Mouse (Mus musculus): Measurements from ENCODE around the gene Lmntd1. TPM values are rescaled to one million over a fixed set of nuclear protein-coding genes. Genes with fewer than 3 reads are reported as not detected.
"Not testable (repeated sequence)": the region's sequence is repeated elsewhere in the genome, so short reads cannot be mapped to it uniquely, and the experiment has no call there.

Lmntd1 gene
- polyA plus RNA-seq, 1 experiment: 1.2 TPM

DNA sequence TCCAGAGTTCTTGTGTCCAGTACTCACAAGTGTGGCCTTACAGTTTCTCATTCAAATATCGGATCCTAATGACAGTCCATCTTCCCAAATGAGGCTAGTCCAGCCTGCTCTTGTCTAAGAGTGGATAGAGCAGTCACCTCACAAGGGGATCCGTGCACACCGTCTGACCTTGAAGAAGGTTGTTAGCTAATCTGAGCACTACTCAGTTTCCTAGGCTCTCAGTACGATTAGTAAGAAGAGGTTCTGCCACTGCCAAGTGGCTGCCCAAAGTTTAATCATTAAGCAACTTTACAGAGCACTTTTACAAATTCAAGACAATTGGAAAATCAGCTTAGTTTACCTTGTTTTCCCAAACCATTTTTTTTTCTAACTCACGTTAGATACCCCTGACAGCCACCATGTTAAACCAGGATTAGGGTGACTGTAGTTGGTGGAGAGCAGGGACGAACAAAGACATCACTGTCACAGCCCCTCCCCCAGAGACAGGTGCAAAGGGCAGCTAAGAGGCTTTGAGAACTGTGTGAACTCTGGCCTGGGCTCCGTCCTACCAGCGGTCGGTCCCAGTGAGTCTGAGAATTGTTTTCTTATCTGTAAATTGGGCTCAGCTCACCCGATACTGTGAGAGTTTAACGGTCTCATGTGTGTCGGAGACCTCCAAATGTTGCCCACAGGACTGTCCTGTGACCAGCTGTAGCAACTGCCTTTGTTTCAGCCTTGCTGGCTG is 275.4 kb downstream of the Lmntd1 start:
- no peak overlapping the region for H3K27ac ChIP-seq (ENCODE audit: insufficient read depth, low read length)
- H3K4me3 ChIP-seq (ENCODE audit: insufficient read depth, low read length): no peak overlapping the region
- peaks cover 4% of the 10 kb centered on the region; the same call in 1 of the 2 replicates for H3K4me1 ChIP-seq (ENCODE audit: control insufficient read depth, insufficient read depth, low read length)
- TF ChIP-seq POLR2A (IDR thresholded peaks at IDR 0.05; ENCODE audit: low read depth, low read length): no peak
- TF ChIP-seq CTCF (IDR thresholded peaks at IDR 0.05; ENCODE audit: borderline replicate concordance, insufficient read depth, low read length): no peak

DNA sequence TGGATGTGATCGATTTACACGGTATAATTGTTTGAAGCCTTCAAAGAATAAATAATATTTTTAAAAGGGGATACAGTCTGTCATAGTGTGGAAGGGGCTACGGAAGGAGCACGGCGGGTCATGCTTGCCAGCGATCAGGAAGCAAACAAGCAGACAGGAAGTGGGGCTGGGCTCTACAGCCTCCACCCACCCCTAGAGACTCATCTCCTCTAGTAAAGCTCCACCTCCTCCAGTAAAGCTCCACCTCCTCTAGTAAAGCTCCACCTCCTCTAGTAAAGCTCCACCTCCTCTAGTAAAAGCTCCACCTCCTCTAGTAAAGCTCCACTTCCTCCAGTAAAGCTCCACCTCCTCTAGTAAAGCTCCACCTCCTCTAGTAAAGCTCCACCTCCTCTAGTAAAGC is 276.6 kb downstream of the Lmntd1 start:
- H3K27ac ChIP-seq (ENCODE audit: insufficient read depth, low read length); H3K4me3 ChIP-seq (ENCODE audit: insufficient read depth, low read length); H3K4me1 ChIP-seq (ENCODE audit: control insufficient read depth, insufficient read depth, low read length): not testable (repeated sequence)

DNA sequence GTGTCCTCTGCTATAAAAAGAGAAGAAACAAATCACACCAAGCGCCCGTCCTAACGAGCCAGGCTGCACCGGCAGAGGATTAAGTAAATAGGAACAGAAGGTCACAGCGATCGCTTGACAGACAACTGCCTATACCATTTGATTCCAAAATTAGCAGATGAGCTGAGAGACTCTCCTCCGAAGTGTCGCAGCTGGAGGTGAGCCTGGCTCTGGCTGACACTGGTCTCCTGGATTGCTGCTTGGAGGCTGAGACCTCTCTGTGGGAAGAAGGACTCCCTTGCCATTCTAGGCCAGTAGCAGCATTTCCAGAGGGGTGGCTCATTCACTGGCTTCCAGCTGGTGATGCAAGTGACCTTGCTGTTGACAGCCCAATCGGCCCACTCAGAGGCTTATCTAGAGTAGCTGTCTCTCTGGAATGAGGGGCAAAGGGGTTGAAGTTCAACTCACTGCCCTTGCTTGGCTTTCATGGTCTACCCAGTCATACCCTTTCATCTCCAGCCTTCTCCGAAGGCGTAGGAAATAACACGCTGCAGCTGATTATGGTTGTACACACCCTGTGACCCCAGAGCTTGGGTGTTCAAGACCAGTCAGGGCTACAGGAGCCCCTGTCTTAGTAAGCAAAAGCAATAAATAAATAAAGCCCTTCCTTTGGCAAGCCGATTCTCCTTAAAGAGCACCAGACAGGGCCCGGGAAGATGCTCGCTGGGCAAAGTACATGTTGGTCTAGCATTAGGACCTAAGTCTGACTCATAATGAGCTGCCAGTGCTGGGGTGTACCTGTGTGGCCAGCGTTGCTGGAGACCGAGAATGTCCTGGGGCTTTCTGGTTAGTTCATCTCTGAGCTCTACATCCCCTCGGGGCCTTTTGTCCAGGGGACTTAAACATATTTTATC is 278.0 kb downstream of the Lmntd1 start:
- H3K4me3 ChIP-seq (ENCODE audit: insufficient read depth, low read length): no peak overlapping the region
- TF ChIP-seq CTCF (IDR thresholded peaks at IDR 0.05; ENCODE audit: borderline replicate concordance, insufficient read depth, low read length) (no peak), POLR2A (IDR thresholded peaks at IDR 0.05; ENCODE audit: low read depth, low read length) (no peak)
- no peak overlapping the region for H3K27ac ChIP-seq (ENCODE audit: insufficient read depth, low read length)
- H3K4me1 ChIP-seq (ENCODE audit: control insufficient read depth, insufficient read depth, low read length): peaks cover 4% of the 10 kb centered on the region; the same call in 1 of the 2 replicates

DNA sequence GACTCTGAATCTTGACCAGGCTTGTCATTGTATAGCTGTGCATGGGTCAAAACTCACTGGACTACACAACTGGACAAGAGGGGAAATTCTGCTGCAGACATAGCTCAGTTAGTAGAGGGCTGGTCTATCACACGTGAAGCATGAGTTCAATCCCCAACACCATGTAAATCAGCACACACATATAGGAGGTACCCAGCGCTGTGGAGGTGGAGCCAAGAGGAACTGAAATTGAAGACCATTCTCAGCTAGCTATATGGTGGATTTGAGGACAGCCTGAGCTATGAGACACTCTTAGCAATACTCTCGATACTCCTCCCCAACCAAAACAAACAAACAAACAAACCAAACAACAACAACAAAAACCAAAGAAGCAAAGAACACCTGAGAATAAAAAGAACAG is 279.9 kb downstream of the Lmntd1 start:
- no peak overlapping the region for H3K27ac ChIP-seq (ENCODE audit: insufficient read depth, low read length)
- peaks cover under 1% of the 10 kb centered on the region; the same call in 1 of the 2 replicates for H3K4me1 ChIP-seq (ENCODE audit: control insufficient read depth, insufficient read depth, low read length)
- H3K4me3 ChIP-seq (ENCODE audit: insufficient read depth, low read length): no peak overlapping the region
- TF ChIP-seq POLR2A (IDR thresholded peaks at IDR 0.05; ENCODE audit: low read depth, low read length): no peak
- TF ChIP-seq CTCF (IDR thresholded peaks at IDR 0.05; ENCODE audit: borderline replicate concordance, insufficient read depth, low read length): no peak

DNA sequence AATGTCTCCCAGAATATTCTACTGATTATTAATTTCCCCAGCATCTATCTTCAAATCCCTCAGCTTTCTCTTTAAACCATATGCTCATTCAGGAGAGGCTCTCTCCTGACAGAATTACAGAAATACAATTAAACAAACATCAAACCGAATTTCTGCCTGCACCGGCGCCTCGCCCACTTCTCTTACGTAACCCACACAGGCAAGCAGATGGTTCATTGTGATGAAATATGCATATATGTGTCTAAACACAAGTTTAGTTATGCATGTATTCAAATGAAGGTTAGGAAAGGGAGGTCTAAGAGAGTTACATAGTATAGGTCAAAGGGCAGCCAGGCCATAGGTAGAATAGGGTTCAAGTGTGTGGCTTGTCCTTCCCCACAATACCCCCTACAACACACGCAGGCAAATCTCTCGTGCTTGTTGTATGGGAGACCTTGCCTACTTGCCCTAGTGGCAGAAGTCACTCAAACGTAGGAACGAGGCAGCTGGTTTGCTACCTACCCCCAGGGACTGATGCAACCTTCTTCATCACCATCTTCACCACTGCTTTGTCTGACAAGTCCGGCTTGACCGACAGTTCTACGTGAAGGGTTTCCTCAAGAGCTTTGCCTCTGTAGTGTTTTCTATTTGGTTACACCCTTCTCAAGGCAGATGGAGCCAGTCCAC is 287.8 kb downstream of the Lmntd1 start:
- no peak overlapping the region for H3K4me3 ChIP-seq (ENCODE audit: insufficient read depth, low read length)
- H3K27ac ChIP-seq (ENCODE audit: insufficient read depth, low read length): no peak overlapping the region
- peaks cover 4% of the 10 kb centered on the region for H3K4me1 ChIP-seq (ENCODE audit: control insufficient read depth, insufficient read depth, low read length)
- TF ChIP-seq CTCF (IDR thresholded peaks at IDR 0.05; ENCODE audit: borderline replicate concordance, insufficient read depth, low read length) (no peak), POLR2A (IDR thresholded peaks at IDR 0.05; ENCODE audit: low read depth, low read length) (no peak)

DNA sequence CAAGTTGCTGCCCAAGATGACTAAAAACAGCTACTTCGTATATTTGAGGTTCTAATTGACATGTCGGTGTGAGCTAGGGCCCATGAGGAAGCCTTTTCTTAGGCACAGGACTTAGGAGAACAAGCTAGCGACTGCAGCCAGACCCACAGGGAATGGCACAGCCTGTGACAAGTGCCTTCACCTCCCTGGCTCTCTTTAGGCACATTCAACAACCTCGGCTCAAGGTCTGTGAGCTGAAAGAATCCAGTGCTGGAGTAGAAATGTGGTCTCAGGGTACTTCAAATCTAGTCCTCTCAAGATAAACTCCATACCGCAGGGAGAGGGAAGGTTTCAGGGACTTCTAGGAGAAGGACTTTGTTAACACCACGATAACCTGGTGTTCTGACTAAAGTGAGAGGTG is 289.0 kb downstream of the Lmntd1 start:
- H3K4me1 ChIP-seq (ENCODE audit: control insufficient read depth, insufficient read depth, low read length): peaks cover 4% of the 10 kb centered on the region
- TF ChIP-seq CTCF (IDR thresholded peaks at IDR 0.05; ENCODE audit: borderline replicate concordance, insufficient read depth, low read length): no peak
- no peak for TF ChIP-seq POLR2A (IDR thresholded peaks at IDR 0.05; ENCODE audit: low read depth, low read length)
- no peak overlapping the region for H3K4me3 ChIP-seq (ENCODE audit: insufficient read depth, low read length)
- H3K27ac ChIP-seq (ENCODE audit: insufficient read depth, low read length): no peak overlapping the region

DNA sequence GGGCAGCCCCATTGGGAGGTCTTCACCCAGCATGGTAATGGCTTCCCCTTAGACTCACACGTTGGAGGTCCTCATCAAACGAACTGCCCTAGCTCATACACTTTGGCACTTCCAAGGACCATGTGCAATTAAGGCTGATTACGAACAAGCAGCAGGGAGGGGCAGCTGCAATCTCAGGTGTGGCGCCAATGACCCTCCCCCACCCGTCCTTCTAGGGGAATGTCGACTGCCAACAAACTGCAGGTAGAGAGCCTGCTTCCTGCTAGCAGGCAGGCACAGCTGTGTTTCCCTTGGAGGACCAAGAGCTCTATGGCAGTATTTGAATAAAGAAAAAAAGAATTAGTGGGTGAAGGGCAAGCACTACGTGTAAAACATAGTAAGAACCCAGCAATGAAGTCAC is 289.6 kb downstream of the Lmntd1 start:
- Histone ChIP-seq H3K4me1 (ENCODE audit: control insufficient read depth, insufficient read depth, low read length) (peaks cover 4% of the 10 kb centered on the region), H3K27ac (ENCODE audit: insufficient read depth, low read length) (no peak overlapping the region), H3K4me3 (ENCODE audit: insufficient read depth, low read length) (no peak overlapping the region)
- TF ChIP-seq CTCF (IDR thresholded peaks at IDR 0.05; ENCODE audit: borderline replicate concordance, insufficient read depth, low read length) (no peak), POLR2A (IDR thresholded peaks at IDR 0.05; ENCODE audit: low read depth, low read length) (no peak)

DNA sequence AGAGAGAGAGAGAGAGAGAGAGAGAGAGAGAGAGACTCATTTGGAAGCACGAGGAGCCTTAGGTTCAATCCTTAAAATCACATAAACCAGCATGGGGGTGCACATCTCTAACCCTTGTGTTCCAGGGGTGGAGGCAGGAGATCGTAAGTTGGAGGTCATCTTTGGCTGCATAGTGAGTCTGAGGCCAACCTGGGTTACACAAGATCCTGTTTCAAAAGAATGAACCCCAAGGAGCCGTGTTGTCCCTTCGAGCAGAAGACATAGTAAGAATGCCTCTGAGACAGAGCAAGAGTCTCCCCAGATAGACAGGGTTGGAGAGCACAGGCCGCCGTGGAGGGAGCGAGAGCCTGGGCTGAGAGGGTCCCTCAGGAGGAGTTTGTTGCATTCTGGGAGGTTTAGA is 291.9 kb downstream of the Lmntd1 start:
- Histone ChIP-seq H3K27ac (ENCODE audit: insufficient read depth, low read length) (no peak overlapping the region), H3K4me1 (ENCODE audit: control insufficient read depth, insufficient read depth, low read length) (no peaks in the 10 kb centered on the region), H3K4me3 (ENCODE audit: insufficient read depth, low read length) (no peak overlapping the region)
- no peak for TF ChIP-seq CTCF (IDR thresholded peaks at IDR 0.05; ENCODE audit: borderline replicate concordance, insufficient read depth, low read length)
- TF ChIP-seq POLR2A (IDR thresholded peaks at IDR 0.05; ENCODE audit: low read depth, low read length): no peak

DNA sequence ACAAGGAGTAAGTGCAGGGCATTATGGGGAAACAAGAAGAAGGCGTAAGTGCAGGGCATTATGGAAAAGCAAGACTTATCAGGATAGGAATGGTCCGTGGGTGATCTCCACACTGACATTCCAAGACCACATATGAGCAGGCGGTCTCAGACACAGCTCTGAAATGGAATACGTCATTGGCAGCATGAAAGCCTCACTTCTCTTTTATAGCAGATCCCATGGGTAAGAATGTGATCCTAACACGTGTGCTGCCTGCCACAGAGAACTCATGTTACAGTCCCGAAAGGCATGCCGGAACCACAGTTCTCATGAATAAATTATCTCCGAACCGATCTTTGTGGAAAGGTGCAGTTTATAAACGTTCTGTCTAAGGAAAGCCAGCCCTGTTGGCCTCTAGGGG is 294.0 kb downstream of the Lmntd1 start:
- no peak overlapping the region for H3K4me3 ChIP-seq (ENCODE audit: insufficient read depth, low read length)
- no peak overlapping the region for H3K27ac ChIP-seq (ENCODE audit: insufficient read depth, low read length)
- TF ChIP-seq POLR2A (IDR thresholded peaks at IDR 0.05; ENCODE audit: low read depth, low read length) (no peak), CTCF (IDR thresholded peaks at IDR 0.05; ENCODE audit: borderline replicate concordance, insufficient read depth, low read length) (no peak)
- no peaks in the 10 kb centered on the region for H3K4me1 ChIP-seq (ENCODE audit: control insufficient read depth, insufficient read depth, low read length)

Other genes starting within 250 kb of the Lmntd1 start
- gene Tuba3b, start 1.4 kb upstream of the Lmntd1 start, polyA plus RNA-seq (2011; ENCODE audit: insufficient read length, low read depth, missing spikeins): not detected in 2 replicates
- 65.0 and 73.0 TPM in 2 replicates for gene Rassf8, start 132.4 kb upstream of the Lmntd1 start, polyA plus RNA-seq (2011; ENCODE audit: insufficient read length, low read depth, missing spikeins)

All from embryonic fibroblast, embryonic 13.5 days (primary cell).